Comparison of ENCODE assay signal across 21 mouse cellular contexts in genomic region chr1:180464357-180464756, GRCm38 (mm10). TPM values are rescaled to one million over a fixed set of nuclear protein-coding genes. Genes with fewer than 3 reads are reported as not detected.
DNase-seq lines count a peak whose midpoint lies in the region; ATAC-seq and TF ChIP-seq lines count a peak whose summit lies in the region.
"Had no signal": no experiment of that assay in that cellular context is flagged by ENCODE, and none has a peak within 500 bp of the region (broad histone marks: within the 10 kb centered on the region; RNA-seq: fewer than 3 reads in every experiment).

No protein-coding gene starts in this region.

- no peaks in the 10 kb centered on the region for H3K27me3 ChIP-seq in forebrain, postnatal 0 days (ENCODE audit: insufficient read depth, low read length)
- H3K27me3 ChIP-seq in forebrain, embryonic 12.5 days = no peaks in the 10 kb centered on the region
- H3K27me3 ChIP-seq in liver, embryonic 11.5 days (replicated peaks; ENCODE audit: control insufficient read depth, insufficient read depth, low read length) = no peaks in the 10 kb centered on the region
- H3K27me3 ChIP-seq: forebrain, embryonic 13.5 days had no signal

- H3K4me2 ChIP-seq in forebrain, postnatal 0 days (ENCODE audit: low read depth) = no peak overlapping the region
- H3K4me2 ChIP-seq in forebrain, embryonic 12.5 days = no peak overlapping the region
- no peak overlapping the region for H3K4me2 ChIP-seq in liver, embryonic 11.5 days
- H3K4me2 ChIP-seq: embryonic facial prominence, embryonic 13.5 days; forebrain, embryonic 13.5 days; heart, embryonic 12.5 days; hindbrain, embryonic 14.5 days had no signal

- H3K9me3 ChIP-seq in forebrain, postnatal 0 days (ENCODE audit: low read length) = no peaks in the 10 kb centered on the region
- no peaks in the 10 kb centered on the region for H3K9me3 ChIP-seq in forebrain, embryonic 12.5 days
- no peaks in the 10 kb centered on the region for H3K9me3 ChIP-seq in liver, embryonic 11.5 days (ENCODE audit: control insufficient read depth, low read length)
- H3K9me3 ChIP-seq: embryonic facial prominence, embryonic 13.5 days; forebrain, embryonic 13.5 days; hindbrain, embryonic 10.5 days had no signal

- peak; percentile 35; the same call in 1 of the 2 replicates for ATAC-seq in forebrain, postnatal 0 days
- ATAC-seq in forebrain, embryonic 12.5 days (ENCODE audit: low FRiP score) = no peak
- no peak for ATAC-seq in liver, embryonic 11.5 days (replicated peaks; ENCODE audit: low FRiP score)
- ATAC-seq: forebrain, embryonic 13.5 days had no signal

- no peak for TF ChIP-seq POLR2A in cortical plate, adult 2 months (IDR thresholded peaks at IDR 0.05; ENCODE audit: extremely low read depth, insufficient read depth, low read length)

- no peaks in the 10 kb centered on the region for H3K36me3 ChIP-seq in forebrain, postnatal 0 days (ENCODE audit: insufficient read depth)
- no peaks in the 10 kb centered on the region for H3K36me3 ChIP-seq in forebrain, embryonic 12.5 days (replicated peaks)
- no peaks in the 10 kb centered on the region for H3K36me3 ChIP-seq in liver, embryonic 11.5 days (ENCODE audit: control insufficient read depth, insufficient read depth, low read length)
- H3K36me3 ChIP-seq: embryonic facial prominence, embryonic 13.5 days; heart, embryonic 12.5 days; hindbrain, embryonic 10.5 days had no signal

- DNase-seq in forebrain, postnatal 0 days = peak; percentile 39
- peak in 1 of 2 experiments; percentile 72 for DNase-seq in layer of hippocampus, adult 2 months (ENCODE audit: low spot score in 2 of 2)
- no peak for DNase-seq in layer of hippocampus, postnatal 25 days (ENCODE audit: extremely low spot score in 1 of 2, low spot score in 1 of 2)
- no peak for DNase-seq in lung, adult 18-20 months
- no peak for DNase-seq in liver, embryonic 11.5 days (ENCODE audit: low spot score)
- DNase-seq: adrenal gland, postnatal 10 days; cerebellum, adult 11-12 months; cerebellum, adult 9-10 months; cerebellum, postnatal 25 days; gastrocnemius, adult 2 months; gastrocnemius, postnatal 25 days had no signal

- H3K4me3 ChIP-seq in forebrain, postnatal 0 days (ENCODE audit: low read depth, low read length) = no peak overlapping the region
- no peak overlapping the region for H3K4me3 ChIP-seq in forebrain, embryonic 12.5 days (replicated peaks)
- no peak overlapping the region for H3K4me3 ChIP-seq in layer of hippocampus, adult 2 months
- H3K4me3 ChIP-seq in cortical plate, adult 2 months (ENCODE audit: insufficient read depth, low read length) = no peak overlapping the region
- no peak overlapping the region for H3K4me3 ChIP-seq in liver, embryonic 11.5 days (ENCODE audit: low read depth, low read length)
- H3K4me3 ChIP-seq: embryonic facial prominence, embryonic 13.5 days; forebrain, embryonic 13.5 days; gastrocnemius, adult 2 months; heart, embryonic 12.5 days; hindbrain, embryonic 10.5 days had no signal

- no peak for TF ChIP-seq CTCF in forebrain, postnatal 0 days (IDR thresholded peaks at IDR 0.05; ENCODE audit: low read depth)
- no peak for TF ChIP-seq CTCF in layer of hippocampus, adult 2 months (conservative IDR thresholded peaks at IDR 0.05)
- TF ChIP-seq CTCF in cortical plate, adult 2 months (IDR thresholded peaks at IDR 0.05; ENCODE audit: extremely low read depth, insufficient read depth, low read length) = no peak

- 56% methylated on average over 5 of the region's 5 CpGs for WGBS in forebrain, postnatal 0 days
- WGBS in forebrain, embryonic 12.5 days = 73% methylated on average over 5 of the region's 5 CpGs
- WGBS in liver, embryonic 11.5 days = 82% methylated on average over 5 of the region's 5 CpGs

- H3K9ac ChIP-seq in forebrain, postnatal 0 days = no peak overlapping the region
- no peak overlapping the region for H3K9ac ChIP-seq in forebrain, embryonic 12.5 days
- no peak overlapping the region for H3K9ac ChIP-seq in liver, embryonic 11.5 days (ENCODE audit: low read depth, low read length)
- H3K9ac ChIP-seq: embryonic facial prominence, embryonic 13.5 days; forebrain, embryonic 13.5 days; heart, embryonic 12.5 days; hindbrain, embryonic 14.5 days had no signal

- H3K4me1 ChIP-seq in forebrain, postnatal 0 days (ENCODE audit: insufficient read depth) = peaks cover 6% of the 10 kb centered on the region; the same call in 1 of the 2 replicates
- H3K4me1 ChIP-seq in forebrain, embryonic 12.5 days = 0 out of 2 replicates have a peak, but pooled peaks cover 2% of the 10 kb centered on the region
- H3K4me1 ChIP-seq in cortical plate, adult 2 months (ENCODE audit: control insufficient read depth, insufficient read depth, low read length) = peaks cover 18% of the 10 kb centered on the region
- no peaks in the 10 kb centered on the region for H3K4me1 ChIP-seq in liver, embryonic 11.5 days (replicated peaks; ENCODE audit: control insufficient read depth, insufficient read depth, low read length)
- H3K4me1 ChIP-seq: forebrain, embryonic 13.5 days had no signal

- H3K27ac ChIP-seq in forebrain, postnatal 0 days (ENCODE audit: low read depth, low read length) = peak overlapping the region; percentile 57; the same call in 1 of the 2 replicates
- no peak overlapping the region for H3K27ac ChIP-seq in forebrain, embryonic 12.5 days
- H3K27ac ChIP-seq in layer of hippocampus, adult 2 months = peak overlapping the region; percentile 88
- peak overlapping the region; percentile 49 for H3K27ac ChIP-seq in cortical plate, adult 2 months (ENCODE audit: insufficient read depth, low read length)
- H3K27ac ChIP-seq in liver, embryonic 11.5 days (ENCODE audit: low read depth, low read length) = no peak overlapping the region
- H3K27ac ChIP-seq: embryonic facial prominence, embryonic 13.5 days; forebrain, embryonic 13.5 days; gastrocnemius, adult 2 months; hindbrain, embryonic 10.5 days; hindbrain, embryonic 14.5 days had no signal

RNA-seq across cellular contexts. Expression of gene Stum, which starts 18.9 kb away (rescaled TPM):
- total RNA-seq in forebrain, postnatal 0 days (2014; rRNA removed) = 59.7 and 80.7 TPM in 2 replicates
- polyA plus RNA-seq in forebrain, postnatal 0 days (2015; fragmentation: Nextera tagmentation; extraction: Ambion mirVana) = 15.2 and 16.7 TPM in 2 replicates
- polyA plus RNA-seq in forebrain, embryonic 12.5 days (2016; fragmentation: Nextera tagmentation; extraction: Ambion mirVana) = 0.44 and 0.66 TPM in 2 replicates
- 100 to 1,000 TPM; 298 to 309 TPM for total RNA-seq in layer of hippocampus, adult 2 months (2021)
- 100 to 1,000 TPM; 309 to 310 TPM for total RNA-seq in layer of hippocampus, postnatal 25 days (2021)
- polyA plus RNA-seq in cortical plate, adult 2 months (2012; rRNA removed) = 93.7 and 100 TPM in 2 replicates
- polyA plus RNA-seq in liver, embryonic 11.5 days (2014; fragmentation: Nextera tagmentation; extraction: Ambion mirVana) = 0.14 and 0.21 TPM in 2 replicates
- total RNA-seq: granulocyte monocyte progenitor cell, adult 5-6 weeks; MEL had no signal
- polyA plus RNA-seq: C2C12 had no signal

Comparison
In these comparisons a context has a peak if more than half of its experiments do, and no peak if none do; other contexts are left out.
1. H3K27ac ChIP-seq: peak in forebrain, postnatal 0 days (single experiment), layer of hippocampus, adult 2 months (single experiment) and cortical plate, adult 2 months (single experiment); none in forebrain, embryonic 12.5 days (single experiment) and liver, embryonic 11.5 days (single experiment).